Mouse (Mus musculus) 416B (cell line): ENCODE measurements around the gene Mtcl1.
"Not testable (repeated sequence)": the region's sequence is repeated elsewhere in the genome, so short reads cannot be mapped to it uniquely, and the experiment has no call there.

Source experiments
- DNase-seq: peaks from one replicate; pipeline ENCODE4 v3.0.0; 2011; ENCODE audit warnings: low read depth

Mtcl1 gene

DNA sequence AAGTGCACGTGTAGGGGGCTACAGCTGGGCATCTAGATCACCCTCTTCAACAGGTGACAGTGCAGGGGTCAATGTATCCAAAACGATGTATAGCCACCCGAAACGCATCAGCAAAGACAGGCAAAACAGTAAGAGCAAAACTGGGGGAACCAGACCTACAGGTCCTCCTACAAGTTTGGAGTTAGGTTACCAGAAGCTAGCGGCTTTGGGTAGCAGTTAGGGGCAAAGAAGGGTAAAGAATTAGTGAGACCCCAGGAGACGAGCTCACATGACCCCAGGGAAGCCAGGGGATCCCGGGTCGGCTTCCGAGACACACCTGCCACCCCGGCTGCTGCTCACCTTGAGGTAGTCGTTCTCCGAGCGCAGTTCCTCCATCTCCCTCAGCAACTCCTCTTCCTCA lies 1.6 kb downstream of the Mtcl1 start:
- DNase-seq = no peak

DNA sequence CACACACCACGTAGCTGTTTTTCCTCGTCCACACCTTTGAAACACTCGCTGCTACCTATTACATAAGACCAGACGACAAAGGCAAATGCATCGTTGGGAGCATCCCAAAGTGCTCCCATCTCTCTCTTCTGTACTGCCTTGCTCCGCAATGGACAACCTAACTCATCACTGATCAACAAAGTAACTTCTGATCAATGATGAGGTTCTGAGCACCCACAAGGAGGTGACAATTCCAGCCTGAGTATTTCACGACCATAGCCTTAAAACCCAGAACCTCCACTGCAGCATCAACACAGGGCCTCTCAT lies 2.6 kb downstream of the Mtcl1 start:
- DNase-seq = no peak

GRCm38 (mm10) chr17:66446196-66447006 lies 3.1 kb downstream of the Mtcl1 start:
- no peak for DNase-seq

DNA sequence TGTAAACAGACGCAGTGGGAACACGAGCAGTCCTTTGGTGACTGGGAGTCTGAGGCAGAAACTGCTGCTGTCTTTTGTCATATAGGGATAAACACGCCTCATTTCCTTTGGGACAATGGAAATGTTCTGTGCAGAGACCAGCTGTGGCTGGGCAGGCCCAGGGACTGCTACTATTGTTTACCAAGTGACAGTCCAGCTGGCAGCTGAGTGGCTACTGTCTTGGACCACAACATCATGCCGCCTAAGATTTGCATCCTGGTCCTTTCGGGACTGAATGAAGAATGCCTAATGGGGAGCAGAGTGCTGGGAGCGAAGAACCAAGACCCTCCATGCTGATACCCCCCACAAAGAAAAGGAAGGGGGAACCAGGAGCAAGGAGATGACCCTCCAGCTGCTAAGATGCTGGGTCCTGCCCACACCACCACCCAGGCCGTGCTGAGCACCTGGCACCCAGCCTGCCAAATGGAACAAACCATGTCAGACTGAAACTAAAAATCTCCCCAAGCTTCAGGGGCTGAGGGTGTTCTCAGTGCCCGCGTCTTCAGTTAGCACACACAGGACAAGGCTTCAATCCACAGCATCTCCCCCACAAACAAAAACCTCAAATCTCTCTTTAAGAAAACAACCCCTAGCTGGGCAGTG lies 5.4 kb downstream of the Mtcl1 start:
- no peak for DNase-seq

GRCm38 (mm10) chr17:66439888-66440287 lies 9.7 kb downstream of the Mtcl1 start:
- no peak for DNase-seq

DNA sequence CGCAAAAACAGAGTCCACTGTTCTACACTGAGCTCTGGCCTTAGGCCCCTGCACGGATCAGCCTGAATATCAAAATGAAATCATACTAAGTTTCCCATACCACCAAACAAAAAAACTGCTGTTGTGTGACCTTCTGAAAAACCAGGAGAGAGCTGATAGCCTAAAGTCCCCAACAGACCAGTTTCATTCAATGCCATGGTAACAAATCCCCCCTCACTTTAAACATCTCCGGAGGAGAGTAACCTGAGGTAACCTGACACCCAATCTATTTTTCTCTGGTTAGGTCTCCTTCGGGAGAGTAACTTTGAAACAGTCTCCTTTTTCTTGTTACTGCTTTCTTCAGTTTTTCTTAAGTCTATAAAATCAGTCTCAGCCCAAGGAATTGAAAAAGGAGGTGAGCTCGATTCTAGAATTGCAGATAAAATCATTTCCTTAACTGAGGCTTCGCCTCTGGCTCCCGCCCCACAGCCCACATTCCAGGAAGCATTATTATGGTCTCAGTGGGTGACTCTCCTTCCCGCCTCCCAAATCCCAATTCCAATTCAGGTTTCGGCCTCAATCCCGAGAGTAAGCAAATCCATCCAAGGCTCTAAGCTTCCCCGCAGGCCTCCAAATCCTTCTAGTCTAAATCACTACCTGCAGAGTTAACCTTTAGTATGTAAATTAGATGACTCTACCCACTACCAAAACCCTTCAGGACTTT lies 10.3 kb downstream of the Mtcl1 start:
- DNase-seq = no peak

DNA sequence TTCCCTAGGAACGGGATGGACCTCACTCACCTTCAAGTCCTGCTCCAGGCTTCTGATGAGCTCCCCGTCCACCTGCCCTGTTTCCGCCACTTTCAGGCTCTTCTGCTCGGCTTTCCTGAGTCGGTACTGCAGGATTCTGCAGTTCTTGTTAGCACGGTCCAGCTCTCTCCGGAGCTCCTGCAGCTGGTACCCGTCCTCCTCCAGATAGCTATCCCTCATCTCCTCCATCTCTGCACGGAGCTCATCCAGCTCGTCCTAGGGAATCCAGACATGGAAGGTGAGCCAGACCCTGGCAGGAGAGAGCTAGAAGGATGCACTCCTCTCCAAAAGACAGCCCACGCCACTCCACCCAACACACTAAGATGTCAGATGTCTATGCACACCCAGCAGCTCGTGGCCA lies 11.4 kb downstream of the Mtcl1 start:
- DNase-seq = no peak

DNA sequence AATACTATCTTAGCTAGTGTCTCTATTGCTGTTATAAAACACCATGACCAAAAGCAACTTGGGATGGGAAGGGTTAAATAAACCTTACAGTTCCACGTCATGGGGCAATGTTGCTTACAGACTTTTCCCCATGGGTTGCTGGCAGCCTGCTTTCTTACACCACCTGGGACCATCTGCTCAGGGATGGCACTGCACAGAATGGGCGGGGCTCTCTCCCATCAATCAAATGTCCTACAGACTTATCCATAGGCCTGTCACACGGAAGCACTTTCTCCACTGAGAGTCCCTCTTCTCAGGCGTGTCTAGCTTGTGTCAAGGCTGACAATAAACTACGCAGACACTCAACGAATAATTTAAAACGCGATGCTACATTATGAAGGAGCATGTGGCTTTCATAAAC lies 12.7 kb downstream of the Mtcl1 start:
- no peak for DNase-seq

- DNase-seq = no peak
Measured at GRCm38 (mm10) chr17:66435982-66436381, 13.6 kb downstream of the Mtcl1 start.

DNA sequence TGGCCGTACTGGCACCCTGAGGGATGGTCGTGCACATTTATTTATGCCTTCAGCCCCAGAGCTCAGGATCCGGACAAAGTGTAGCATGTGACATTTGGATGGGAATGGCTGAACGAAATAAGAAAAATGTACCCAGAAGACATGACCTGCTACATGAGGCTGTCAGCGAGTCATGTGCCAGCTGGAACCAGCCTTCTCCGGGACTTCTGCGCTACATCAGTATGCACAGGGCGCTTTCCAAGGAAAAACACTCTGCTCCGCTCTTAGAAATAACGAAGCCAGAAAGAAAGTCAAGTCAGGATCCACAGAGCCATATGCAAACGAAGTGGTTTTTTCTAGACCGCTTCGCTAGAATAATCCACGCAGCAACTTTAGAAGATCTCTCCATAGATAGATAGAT lies 14.5 kb downstream of the Mtcl1 start:
- DNase-seq = no peak

GRCm38 (mm10) chr17:66434566-66434965 lies 15.0 kb downstream of the Mtcl1 start:
- DNase-seq = no peak

- DNase-seq = not testable (repeated sequence)
Measured at GRCm38 (mm10) chr17:66424601-66425000, 24.9 kb downstream of the Mtcl1 start.

DNA sequence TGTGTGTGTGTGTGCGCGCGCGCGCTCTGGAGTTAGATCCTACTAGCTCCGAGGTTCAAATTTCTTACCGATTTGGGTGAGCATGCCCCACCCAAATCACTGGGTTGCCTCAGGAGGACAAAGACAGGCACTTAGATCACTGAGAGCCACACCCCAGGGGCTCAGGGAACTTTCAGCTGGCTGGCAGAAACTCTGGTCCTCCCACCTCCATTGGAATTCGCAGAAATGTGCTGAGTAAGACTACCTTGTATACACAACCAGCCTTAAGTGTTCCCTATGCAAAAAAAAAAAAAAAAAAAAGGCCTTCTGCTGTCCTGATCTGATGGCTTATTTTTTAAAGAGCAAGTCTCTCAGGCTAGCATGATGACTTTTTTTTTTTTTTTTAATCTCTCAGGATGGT lies 30.1 kb downstream of the Mtcl1 start:
- DNase-seq = no peak

DNA sequence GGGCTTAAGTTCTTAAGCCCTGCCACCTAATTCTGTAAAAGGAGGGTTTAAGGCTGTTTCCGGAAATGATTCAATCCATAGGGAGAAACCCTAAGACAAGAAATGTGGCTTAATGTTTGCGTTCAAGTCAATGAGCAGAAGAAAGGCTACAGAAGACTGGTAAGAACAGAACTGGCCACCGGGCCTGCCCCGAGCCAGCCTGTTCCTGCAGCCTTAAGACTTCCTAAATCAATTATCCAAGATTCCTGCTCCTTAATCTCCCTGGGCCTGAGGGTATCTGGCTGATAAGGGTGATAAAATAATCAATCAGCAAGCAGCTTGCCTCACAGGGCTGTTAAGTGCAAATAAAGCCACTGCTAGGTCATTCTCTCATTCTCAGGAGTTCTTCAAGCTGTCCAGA lies 31.8 kb downstream of the Mtcl1 start:
- DNase-seq = no peak

GRCm38 (mm10) chr17:66417329-66417728 lies 32.2 kb downstream of the Mtcl1 start:
- DNase-seq = no peak

- DNase-seq = no peak
Measured at GRCm38 (mm10) chr17:66416841-66417313, 32.7 kb downstream of the Mtcl1 start.

DNA sequence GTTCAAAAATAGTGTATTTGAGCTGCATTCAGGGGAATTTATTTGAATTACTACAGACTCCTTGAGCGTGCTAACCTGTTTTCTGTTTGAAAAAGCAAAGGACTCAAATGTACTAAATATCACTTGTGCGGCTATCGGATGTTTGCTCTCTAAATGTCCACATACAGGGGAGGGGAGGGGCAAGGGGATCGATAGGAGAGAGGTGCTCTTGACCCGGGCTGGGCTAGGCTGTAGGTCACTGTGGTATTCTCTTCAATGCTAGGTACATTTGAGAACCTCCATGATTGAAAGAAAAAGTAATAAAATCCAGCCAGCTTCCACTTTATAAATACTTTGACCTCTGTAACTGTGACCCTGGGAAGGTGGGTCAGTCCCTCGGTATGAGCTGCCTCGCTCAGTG lies 33.1 kb downstream of the Mtcl1 start:
- no peak for DNase-seq

- no peak for DNase-seq
Measured at GRCm38 (mm10) chr17:66414331-66414730, 35.2 kb downstream of the Mtcl1 start.

- DNase-seq = no peak
Measured at GRCm38 (mm10) chr17:66412155-66412970, 37.2 kb downstream of the Mtcl1 start.

DNA sequence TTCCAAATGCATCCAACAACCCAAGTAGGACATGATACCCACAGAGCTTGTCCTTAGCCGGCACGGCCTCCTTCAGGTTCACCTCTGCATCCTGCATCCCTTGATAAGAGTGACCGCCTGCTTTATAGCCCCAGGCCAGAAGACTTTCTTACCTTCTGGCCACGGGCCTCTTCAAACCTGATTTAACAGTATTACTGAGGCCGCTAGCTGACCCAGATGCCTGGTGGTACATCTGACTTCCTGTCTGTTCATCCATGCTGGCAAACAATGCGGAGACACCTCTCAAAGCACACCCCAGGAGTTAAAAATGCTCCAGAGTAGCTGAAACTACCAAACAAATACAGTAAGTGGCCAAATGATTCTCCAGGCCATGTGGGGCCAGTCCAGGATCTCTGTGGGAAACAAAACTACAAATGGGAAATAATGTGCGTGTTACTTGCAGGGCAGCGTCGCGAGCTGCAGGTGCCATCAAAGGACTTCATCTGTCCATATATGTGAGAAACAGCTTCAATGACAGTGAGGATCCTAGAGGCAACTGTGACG lies 38.6 kb downstream of the Mtcl1 start:
- no peak for DNase-seq

- DNase-seq = no peak
Measured at GRCm38 (mm10) chr17:66409070-66409605, 40.4 kb downstream of the Mtcl1 start.

DNA sequence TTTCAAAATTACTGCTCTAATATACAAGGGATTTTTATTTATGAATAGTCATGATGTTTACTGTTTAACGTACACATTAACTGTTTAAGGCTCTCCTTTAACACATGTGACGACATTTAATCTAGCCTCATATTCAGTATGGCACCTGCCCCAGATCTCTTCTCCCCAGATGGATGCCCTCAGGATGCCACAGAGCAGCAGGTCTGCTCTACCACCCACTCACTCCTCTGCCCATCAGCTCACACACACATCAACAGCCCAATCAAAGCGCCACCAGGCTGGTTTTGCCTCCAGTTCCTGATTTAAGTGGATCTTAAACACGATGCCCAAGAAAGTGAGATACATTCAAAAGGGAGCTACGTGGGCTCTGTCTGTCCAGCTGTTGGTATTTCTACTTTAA lies 41.1 kb downstream of the Mtcl1 start:
- DNase-seq = no peak
